Mouse (Mus musculus): ENCODE data around the gene Adcy4.

Adcy4 gene

DNA sequence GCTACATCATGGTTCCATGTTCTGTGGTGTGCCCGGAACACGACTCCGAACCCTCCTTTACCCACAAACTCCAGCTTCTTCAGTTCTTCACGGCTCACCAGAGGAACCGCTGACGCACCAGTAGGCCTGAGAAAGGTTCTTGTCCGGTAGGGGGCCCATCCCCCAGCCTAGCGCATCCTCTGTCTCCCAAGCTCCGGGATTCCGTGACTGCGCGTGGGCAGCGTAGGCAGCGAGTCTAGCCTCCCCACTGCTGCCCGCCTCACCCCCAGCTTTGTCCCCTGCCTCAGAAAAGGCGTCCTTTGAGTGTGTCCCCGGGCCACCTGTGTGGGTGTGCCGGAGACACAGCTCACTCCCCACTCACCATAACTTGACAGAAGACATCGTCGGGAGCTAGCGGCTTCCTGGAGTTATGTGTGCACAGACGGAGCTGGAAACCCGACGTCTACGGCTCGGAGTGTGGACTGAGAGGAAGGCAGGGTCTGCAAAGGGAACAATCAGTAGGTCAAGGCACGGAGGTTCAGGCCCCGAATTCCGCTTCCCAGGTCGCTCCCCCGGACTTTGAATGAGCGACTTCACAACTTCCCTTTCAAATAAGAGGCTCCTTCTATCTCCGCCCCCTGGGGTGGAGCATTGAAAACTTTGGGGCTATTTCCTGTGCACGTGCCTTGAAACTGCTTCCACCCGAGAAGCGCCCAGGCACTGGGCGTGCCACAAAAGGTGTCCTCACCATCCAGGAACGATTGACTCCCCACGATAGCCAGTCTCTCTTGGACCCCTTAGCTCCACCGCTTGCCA lies 4.6 kb upstream of the Adcy4 start, which contains the start of gene Ripk3:
Gene Ripk3, minus strand, starts transcription at position 610 of the 795 bp plus-strand sequence.
- DNase-seq (ENCODE audit: low spot score), result peak; percentile 59

DNA sequence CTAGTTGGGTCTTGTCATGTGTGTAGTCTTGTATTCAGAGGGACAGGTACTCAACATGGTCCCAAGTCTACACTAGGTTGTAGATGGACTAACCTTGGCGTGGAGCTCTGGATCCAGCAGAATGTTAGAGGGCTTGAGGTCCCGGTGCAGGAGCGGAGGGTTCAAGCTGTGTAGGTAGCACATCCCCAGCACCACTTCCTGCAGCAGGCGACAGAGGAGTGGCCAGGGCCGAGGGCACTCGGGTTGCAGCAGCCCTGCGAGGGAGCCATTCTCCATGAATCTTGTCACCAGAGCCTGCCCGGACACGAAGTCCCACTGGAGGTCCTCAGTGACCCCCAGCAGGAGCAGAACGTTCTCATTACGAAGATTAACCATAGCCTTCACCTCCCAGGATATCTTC lies 3.8 kb upstream of the Adcy4 start:
- no peak for DNase-seq (ENCODE audit: low spot score)

DNA sequence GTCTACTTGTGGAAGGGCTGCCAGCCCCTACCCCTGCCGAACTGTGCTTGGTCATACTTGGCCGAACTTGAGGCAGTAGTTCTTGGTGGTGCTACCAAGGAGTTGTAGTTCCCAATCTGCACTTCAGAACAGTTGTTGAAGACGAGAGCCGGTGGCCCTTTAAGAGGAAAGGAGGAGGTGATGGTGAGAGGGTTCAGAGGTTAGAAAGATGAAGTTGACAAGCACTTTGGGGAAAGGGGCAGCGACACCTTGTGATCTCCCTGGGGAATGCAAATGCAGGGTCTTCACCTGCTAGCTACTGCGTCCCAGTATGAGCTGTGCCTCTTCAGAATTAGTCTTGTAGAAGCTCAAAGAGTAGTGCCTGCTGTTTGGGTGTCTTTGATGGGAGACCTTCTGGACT lies 1.3 kb upstream of the Adcy4 start:
- DNase-seq (ENCODE audit: low spot score), result no peak

DNA sequence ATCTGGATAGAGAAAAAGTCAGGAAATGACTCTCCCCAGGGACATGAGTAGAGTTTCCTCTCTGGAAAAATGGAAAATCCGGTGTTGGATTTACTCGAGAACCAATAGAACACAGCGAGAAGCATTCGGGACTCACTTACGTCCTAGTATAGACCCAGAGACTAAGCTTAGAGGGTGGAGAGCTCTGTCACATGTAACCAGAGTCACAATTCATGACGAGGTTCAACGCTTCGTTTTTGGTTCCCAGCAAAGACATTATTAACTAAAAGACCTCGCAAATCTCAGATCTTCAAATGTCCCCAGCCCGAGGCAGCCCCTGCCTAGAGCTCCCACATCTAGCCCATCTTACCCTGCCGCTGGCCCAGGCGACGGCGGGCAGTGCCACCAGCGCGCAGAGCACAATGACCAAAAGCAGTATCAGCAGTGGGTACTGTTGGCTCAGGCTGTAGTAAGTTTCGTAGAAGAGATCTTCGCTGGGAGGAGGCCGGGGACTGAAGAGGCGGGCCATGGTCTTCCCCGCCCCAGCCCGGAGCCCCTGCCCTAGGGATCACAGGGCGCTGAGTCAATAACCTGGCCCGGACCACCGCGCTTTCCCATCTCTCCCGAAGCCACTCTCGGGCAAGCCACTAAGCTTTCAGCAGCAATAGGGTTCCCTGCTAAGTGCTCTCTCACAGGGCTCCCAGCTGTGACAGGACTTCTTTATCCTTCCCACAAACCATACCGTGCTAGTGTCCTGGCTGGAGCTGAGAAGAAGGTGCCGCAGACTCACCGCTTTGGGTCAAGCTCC lies 531 bp downstream of the Adcy4 start:
- no peak for DNase-seq (ENCODE audit: low spot score)

DNA sequence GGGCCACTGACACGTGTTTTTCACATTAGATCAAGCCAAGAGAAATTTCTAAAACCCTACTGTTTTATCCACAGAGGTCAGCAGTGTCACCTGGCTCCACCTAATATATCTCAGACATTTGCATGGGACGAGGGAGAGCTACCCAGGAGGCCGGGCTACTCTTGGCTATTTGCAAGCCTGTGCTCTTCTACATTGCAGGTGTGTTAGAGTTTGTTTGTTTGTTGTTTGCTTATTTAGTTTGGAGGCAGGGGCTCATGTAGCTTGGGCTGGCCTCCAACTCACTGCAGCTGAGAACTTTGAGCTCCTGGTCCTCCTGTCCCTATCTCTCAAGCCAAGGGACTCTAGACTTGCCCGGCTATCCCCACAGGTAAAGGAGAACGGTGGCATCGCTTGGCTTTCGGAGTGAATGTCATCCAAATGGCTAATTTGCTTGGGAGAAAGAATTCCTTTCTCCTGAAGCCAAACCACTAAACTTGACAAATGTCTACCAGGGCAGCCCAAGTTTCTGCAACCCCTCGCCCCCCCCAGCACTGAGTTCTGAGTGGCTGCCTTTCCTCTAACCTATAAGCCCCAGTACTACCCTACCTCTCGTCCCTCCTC lies 1.4 kb downstream of the Adcy4 start:
- DNase-seq (ENCODE audit: low spot score), result no peak

DNA sequence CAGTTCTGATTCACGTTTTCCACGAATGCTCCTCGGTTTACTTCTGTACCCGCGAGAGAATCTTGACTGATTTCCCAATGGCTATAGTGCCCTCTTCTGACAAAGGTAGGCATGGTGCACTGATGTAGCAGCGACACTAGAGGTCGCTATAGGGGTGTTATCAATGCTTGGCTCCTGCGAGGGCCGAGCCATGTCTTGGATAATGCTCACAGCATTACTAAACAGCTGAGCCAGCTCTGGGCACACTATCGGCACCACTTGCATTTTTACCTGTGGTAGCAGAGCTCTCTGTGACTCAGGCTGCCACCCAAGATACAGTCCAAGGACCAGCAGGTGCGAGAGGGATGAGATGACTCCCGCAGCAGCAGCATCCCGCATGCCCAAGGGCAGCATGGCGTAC lies 2.6 kb downstream of the Adcy4 start:
- DNase-seq (ENCODE audit: low spot score), result peak; percentile 63

DNA sequence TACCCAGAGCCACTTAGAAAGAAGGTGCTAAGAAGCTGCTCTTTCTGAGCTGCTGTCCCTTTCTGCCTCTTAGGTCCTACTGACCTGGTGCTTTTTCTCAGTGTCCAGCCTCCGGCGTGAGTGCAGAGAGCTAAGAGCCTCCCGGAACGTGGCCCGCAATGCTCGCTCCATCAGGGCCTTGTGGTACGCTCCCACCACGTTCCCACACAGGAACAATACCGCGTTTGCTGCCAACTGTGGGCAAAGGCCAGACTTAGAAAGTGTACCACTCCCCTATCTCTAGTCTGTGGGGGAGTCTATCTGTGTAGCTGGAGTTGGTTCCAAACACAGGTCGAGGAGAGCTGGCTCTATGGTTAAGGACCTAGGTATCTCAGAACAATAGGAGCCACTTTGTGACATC lies 3.2 kb downstream of the Adcy4 start:
- peak; percentile 2 for DNase-seq (ENCODE audit: low spot score)

DNA sequence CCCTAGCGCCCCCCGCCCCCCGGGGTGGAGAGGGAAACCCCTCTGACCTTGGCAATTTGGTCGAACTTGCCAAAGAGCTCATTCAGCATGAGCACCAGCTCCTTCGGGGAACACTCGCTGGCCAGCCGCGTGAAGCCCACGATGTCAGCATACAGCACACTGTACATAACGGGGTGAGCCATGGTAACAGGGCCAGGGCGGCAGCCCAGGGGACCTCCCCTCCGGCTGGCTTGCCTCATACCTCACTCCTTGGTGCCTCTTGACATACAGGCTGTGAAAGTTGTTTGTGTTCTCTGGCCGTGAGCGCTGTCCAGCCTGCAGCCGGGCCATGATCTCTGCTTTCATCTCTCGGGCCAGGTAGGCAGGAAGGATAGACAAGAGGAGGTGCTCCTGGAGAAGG lies 4.2 kb downstream of the Adcy4 start:
- peak; percentile 2 for DNase-seq (ENCODE audit: low spot score)

DNA sequence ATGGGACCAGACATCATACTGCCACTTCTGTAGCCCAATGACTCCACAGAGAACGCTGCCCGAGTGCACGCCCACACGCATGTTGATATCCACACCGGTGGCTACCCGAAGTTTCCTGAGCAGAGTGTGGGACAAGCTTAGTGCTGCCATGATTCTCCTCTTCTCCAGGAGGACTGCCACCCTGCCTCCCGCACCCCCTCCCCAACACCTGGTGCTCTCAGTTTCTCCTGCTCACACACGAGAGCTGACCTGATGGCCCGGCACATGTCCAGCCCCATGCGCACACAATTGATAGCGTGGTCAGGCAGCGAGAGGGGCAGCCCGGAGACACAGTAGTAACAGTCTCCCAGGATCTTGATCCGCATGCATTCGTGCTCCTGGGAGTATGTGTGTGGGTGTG lies 5.2 kb downstream of the Adcy4 start:
- DNase-seq (ENCODE audit: low spot score), result no peak

DNA sequence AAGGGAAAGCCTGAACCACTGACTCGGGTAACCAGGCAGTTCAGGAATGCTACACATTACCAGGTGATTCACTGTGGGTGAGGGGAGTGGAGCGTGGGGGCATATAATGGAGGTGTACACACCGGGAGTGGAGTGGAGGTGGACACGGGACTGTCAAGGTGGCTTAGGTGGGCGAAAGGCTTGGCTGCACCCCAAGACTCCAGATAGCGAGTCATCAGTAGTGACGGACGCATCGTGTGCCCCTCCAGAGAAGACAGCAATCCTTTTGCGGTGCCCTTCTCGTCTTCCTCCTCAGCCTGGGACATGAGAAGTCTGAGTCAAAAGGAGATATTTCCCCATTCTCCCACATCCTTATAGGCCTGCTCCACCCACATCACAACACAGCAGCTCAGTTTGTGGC lies 6.1 kb downstream of the Adcy4 start:
- no peak for DNase-seq (ENCODE audit: low spot score)

DNA sequence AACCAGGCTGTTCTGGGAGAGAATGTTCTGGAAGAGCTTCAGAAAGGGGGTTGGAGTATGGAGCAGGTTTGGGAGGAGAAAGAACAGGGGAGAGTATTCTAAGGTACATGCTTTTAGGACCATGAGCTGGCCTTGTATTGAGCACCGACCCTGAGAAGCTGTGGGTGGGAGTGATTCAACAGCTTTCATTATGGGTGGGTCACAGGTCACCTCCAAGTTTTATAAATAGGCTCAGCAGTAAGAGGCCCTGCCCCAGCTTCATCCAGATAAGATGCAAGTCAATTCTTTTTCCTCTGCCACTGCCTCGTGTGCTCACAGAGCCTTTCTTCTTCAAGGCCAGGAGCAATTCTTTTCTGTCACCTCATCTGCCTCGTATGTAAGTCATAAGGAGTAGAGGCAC lies 6.7 kb downstream of the Adcy4 start:
- no peak for DNase-seq (ENCODE audit: low spot score)

DNA sequence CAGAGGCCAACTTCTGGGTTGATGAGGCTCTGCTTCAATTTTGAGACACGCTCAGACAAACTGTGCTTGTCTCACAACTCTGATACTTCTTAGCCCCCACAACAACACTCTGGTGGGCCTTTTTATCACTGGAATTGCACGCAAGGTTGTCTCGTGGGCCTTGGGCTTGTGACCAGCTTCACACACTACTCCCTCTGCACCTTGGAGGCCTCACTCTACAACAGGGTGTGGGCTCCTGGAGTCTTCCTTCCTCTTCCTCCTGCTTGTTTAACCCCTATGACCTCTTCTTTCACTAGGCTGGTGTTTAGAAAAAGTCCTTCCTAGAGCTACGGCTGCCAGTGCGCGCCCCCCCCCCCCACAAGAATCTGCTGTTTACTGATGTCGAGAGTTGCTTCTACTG lies 7.2 kb downstream of the Adcy4 start:
- no peak for DNase-seq (ENCODE audit: low spot score)

DNA sequence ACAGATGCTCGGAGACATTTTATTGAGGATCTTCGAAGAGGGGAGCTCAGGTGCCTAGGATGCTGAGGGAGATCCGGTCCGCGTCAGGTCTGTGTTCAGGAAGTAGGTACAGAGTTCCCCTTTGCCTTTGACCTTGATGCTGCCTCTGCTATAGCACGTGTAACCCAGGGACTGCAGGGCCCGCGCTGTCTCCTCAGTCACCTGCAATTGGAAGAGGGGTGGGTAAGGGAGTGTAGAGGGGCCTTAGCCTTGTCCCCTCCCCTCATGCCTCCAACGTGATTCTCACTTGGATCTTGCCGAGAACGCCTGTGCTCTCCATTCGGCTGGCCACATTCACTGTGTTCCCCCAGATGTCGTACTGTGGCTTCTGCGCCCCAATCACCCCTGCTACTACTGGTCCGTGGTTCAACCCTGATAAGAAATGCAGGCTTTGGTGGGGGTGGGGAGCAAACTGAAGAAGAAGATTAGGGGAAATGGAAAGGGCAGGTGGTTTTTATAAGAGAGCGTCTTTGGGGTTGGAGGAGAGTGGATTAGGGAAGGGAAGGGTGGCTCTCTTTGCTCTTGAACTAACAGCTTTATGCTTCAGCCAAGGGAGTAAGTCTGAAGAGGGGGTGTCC lies 14.7 kb downstream of the Adcy4 start:
- DNase-seq (ENCODE audit: low spot score), result no peak

DNA sequence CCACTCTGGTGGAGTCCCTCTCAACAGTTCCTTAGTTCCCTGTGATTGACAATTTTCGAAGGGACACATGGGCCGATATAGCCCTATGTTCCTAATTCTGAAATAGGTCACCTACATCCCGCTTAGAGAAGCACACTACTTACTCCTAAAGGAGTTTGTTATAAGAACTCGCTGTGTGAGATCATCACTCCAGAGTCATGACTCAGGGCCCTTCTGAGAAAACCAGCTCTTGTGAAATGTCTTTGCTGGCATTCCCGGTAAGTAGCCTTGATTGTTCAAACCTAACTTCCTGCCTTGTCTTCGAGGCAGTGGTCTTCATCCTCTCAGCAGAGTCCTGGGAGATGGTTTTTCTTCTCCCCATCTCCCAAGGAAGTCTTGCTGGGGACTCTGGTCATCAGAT lies 15.3 kb downstream of the Adcy4 start:
- DNase-seq (ENCODE audit: low spot score), result no peak

DNA sequence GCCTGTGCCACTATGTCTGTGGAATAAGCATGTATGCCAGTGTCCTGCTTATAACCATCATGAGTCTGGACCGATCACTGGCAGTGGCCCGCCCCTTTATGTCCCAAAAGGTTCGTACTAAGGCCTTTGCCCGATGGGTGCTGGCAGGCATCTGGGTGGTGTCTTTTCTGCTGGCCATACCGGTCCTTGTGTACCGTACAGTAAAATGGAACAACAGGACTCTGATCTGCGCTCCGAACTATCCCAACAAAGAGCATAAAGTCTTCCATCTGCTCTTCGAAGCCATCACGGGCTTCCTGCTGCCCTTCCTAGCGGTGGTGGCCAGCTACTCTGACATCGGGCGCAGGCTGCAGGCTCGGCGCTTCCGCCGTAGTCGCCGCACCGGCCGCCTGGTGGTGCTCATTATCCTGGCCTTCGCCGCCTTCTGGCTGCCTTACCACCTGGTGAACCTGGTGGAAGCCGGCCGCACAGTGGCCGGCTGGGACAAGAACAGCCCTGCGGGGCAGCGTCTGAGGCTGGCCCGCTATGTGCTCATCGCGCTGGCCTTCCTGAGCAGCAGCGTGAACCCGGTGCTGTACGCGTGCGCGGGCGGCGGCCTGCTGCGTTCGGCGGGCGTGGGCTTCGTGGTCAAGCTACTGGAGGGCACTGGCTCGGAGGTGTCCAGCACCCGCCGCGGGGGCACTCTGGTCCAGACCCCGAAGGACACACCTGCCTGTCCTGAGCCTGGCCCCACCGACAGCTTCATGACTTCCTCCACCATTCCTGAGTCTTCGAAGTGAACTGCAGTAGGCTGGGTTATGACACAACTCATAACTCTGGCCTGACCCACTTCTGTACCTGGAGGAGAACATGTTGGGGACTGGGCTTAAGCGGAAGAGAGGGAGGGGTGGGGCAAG lies 16.1 kb downstream of the Adcy4 start:
- DNase-seq (ENCODE audit: low spot score), result peak; percentile 74

DNA sequence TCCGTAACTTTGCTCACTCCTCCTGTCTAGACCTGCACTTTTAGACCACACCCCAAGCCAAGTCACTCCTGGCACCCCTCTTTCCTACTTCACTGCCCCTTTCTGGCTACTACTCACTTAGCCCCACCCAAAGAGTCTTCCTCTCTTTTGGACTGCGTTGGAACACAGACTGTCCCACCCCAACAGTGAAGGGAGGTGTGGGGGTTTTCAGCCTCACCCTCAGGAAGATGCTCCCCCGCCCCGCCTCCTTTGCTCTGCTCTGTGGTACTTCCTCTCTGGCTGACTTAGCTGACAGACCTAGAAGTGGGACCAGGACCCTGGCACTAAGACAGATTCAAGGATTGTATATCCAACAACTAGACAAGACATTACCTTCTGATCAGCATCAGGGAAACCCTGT lies 18.2 kb downstream of the Adcy4 start, which contains the start of gene Ltb4r1:
Gene Ltb4r1, plus strand, starts transcription at position 267 of the 400 bp plus-strand sequence.
- DNase-seq (ENCODE audit: low spot score), result no peak

DNA sequence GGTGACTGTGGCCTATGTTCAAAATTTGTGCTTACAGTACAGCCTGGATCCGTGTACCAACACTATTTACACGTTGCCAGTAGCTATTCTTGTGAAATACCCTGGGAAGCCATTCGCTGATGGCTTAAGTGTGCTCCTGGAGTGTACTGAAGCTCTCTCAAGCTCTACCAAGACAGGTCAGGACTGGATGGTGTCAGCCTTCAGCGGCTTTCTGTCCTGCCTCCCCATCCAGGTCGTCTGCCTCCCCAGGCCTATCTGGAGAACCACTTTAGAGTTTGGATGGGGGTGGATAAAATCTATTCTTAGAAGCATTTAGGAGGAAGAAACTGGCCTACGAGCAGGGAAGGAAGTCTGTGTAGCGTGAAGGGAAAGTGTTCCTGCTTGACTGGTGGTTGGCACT lies 20.7 kb downstream of the Adcy4 start:
- no peak for DNase-seq (ENCODE audit: low spot score)

DNA sequence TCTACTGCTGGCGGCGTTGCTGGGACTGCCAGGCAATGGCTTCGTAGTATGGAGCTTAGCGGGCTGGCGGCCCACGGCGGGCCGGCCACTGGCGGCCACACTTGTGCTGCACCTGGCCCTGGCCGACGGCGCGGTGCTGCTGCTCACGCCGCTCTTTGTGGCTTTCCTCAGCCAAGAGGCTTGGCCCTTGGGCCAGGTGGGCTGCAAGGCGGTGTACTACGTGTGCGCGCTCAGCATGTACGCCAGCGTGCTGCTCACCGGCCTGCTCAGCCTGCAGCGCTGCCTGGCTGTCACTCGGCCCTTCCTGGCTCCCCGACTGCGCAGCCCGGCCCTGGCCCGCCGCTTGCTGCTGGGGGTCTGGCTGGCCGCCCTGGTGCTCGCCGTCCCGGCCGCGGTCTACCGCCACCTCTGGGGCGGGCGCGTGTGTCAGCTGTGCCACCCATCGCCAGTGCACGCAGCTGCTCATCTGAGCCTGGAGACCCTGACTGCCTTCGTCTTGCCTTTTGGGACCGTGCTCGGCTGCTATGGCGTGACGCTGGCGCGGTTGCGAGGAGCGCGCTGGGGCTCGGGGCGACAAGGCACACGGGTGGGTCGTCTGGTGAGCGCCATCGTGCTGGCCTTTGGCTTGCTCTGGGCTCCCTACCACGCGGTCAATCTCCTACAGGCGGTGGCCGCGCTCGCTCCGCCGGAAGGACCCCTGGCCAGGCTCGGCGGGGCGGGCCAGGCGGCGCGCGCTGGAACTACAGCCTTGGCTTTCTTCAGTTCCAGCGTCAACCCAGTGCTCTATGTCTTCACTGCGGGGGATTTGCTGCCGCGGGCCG lies 21.7 kb downstream of the Adcy4 start:
- peak; percentile 43 for DNase-seq (ENCODE audit: low spot score)

DNA sequence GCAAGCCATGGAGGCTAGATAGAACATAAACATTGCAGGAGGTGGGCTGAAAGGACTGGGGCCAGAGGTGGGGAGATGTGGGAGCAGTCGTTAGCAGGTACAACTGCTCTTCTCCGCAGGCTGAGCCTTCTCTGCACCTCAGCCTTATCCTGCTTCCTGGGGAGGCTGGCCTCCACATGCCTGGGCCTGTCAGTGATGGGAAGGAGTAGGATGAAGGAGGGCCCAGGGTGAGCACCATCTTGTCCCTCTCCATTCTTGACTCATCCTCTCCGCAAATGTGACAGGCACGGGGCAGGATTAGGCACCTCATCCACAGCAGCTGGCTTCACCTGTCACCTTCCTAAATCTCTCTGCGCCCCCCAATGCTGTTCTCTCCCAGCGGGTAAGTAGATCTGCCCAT lies 22.7 kb downstream of the Adcy4 start, which contains the start of gene Ltb4r2:
Gene Ltb4r2, plus strand, starts transcription at position 266 of the 400 bp plus-strand sequence.
- DNase-seq (ENCODE audit: low spot score), result no peak

DNA sequence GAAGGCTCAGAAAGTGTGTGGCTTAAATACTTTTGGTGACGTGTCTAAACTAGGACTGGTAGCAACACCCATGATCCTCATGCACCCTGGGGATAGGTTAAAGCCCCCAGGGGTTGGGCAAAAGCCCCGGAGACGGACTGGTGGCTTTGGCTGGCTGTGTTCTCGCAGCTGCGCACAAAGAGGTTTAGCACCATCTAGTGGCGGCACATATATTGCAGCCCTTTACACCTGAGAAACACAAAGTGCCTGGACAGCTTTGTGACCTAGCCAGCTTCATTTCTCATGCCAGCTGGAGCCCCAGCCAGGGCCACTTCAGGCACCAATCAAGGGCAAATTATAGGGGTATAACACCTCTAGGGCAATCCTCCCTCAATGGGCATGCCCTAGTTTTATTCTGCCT lies 23.7 kb downstream of the Adcy4 start:
- DNase-seq (ENCODE audit: low spot score), result peak; percentile 89

Measured in urinary bladder, postnatal 14 days (tissue).